Mouse (Mus musculus) lung, postnatal 0 days (tissue): Measurements from ENCODE around the gene Fbxl18.

ENCODE experiments used
- CTCF ChIP-seq: IDR thresholded peaks from 2 replicates; pipeline ENCODE4 v1.5.1; 2016; ENCODE audit warnings: antibody characterized with exemption, mild to moderate bottlenecking
- EP300 ChIP-seq: IDR thresholded peaks from 2 replicates; pipeline ENCODE4 v1.6.1; 2016; ENCODE audit warnings: antibody characterized with exemption, mild to moderate bottlenecking, control low read depth

DNA sequence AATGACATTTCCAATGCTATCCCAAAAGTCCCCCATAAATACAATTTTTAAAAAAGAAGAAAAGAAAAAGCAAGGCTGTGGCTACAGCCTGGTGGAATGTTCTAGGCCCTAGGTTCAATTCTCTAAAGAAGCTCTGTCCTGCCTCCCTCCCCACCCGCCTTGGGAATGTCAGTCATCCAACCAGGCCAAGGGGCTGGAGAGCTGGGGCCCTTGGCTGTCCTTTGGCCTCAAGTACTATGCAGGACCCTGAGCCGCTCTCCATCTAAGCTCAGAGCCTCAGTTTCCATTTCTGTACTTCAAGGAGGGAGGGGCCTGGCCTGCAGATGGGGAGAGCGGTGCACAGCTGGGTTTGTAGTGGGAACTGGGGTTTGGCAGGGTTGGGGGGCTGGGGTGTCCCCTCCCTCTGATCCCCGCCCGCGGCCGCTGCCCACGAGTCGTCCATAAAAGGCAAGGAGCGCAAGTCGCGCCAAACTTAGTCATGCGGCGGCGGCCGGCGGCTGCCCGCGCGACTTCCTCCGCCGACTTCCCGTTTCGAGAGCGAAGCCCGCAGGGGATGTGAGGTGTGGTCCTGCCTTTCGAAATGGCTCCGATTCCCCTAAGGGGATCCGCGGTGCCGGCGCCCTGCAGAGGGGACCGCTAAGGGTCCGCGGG lies 33.7 kb upstream of the Fbxl18 start:
- TF ChIP-seq CTCF = peak; percentile 10; the same call in 1 of the 2 replicates
- TF ChIP-seq EP300 = peak; percentile 25; the same call in 1 of the 2 replicates
